Mouse (Mus musculus) forebrain, embryonic 14.5 days (tissue): ENCODE measurements around the gene Pklr. TPM values are rescaled to one million over a fixed set of nuclear protein-coding genes. Genes with fewer than 3 reads are reported as not detected.

Experiments used
- ATAC-seq: fragments of 200-750 bp; cut with Nextera tagmentation; 2 replicates; pipeline ENCODE4 v1.8.0; 2017; ENCODE audit warnings: mild to moderate bottlenecking, moderate library complexity
- DNase-seq: peaks from one replicate; pipeline ENCODE4 v3.0.0-alpha.2; 2015; ENCODE audit warnings: low spot score
- H3K27ac ChIP-seq: fragments of 300-500 bp; sonication (generic); 2 replicates; pipeline ENCODE4 v1.5.1; 2014; ENCODE audit warnings: low read depth, mild to moderate bottlenecking, control low read depth, low read length, moderate library complexity
- H3K27me3 ChIP-seq: fragments of 300-500 bp; sonication (generic); replicated peaks from 2 replicates; pipeline ENCODE4 v1.6.1; 2014; ENCODE audit warnings: low read length, control low read depth, mixed read lengths; ENCODE audit not compliant: control insufficient read depth, insufficient read depth
- H3K36me3 ChIP-seq: fragments of 300-500 bp; sonication (generic); 2 replicates; pipeline ENCODE4 v1.6.1; 2014; ENCODE audit warnings: low read length, control low read depth; ENCODE audit not compliant: control insufficient read depth, insufficient read depth
- H3K4me1 ChIP-seq: fragments of 300-500 bp; sonication (generic); 2 replicates; pipeline ENCODE4 v1.6.1; 2014; ENCODE audit warnings: antibody characterized with exemption, low read length, control low read depth; ENCODE audit not compliant: control insufficient read depth, insufficient read depth
- H3K4me2 ChIP-seq: fragments of 300-500 bp; sonication (generic); 2 replicates; pipeline ENCODE4 v1.6.1; 2014; ENCODE audit warnings: mild to moderate bottlenecking, control low read depth, low read length
- H3K4me3 ChIP-seq: fragments of 300-500 bp; sonication (generic); 2 replicates; pipeline ENCODE4 v1.5.1; 2014; ENCODE audit warnings: low read depth, low read length, control low read depth
- H3K9ac ChIP-seq: fragments of 300-500 bp; sonication (generic); 2 replicates; pipeline ENCODE4 v1.6.1; 2014; ENCODE audit warnings: mild to moderate bottlenecking, low read length, control low read depth, moderate library complexity
- H3K9me3 ChIP-seq: fragments of 300-500 bp; sonication (generic); replicated peaks from 2 replicates; pipeline ENCODE4 v1.6.1; 2016; ENCODE audit warnings: low read length, control low read depth, mixed read lengths; ENCODE audit not compliant: control insufficient read depth
- WGBS: fragments of 180-500 bp; shearing (Covaris S2); extraction: QIAGEN DNeasy Blood & Tissue Kit; methylation state at CpG from one replicate; pipeline ENCODE4 v1.1.7; 2014; 5-methylcytosine and 5-hydroxymethylcytosine counted together
- polyA plus RNA-seq: library from polyadenylated mRNA; unstranded; fragments of >200 nt; fragmentation: Nextera tagmentation; extraction: Ambion mirVana; gene quantifications from 2 replicates; pipeline ENCODE4 v1.2.1, GENCODE M21; 2014

The Pklr gene
- polyA plus RNA-seq, 1 experiment from 2014 or later: 0.06 TPM

DNA sequence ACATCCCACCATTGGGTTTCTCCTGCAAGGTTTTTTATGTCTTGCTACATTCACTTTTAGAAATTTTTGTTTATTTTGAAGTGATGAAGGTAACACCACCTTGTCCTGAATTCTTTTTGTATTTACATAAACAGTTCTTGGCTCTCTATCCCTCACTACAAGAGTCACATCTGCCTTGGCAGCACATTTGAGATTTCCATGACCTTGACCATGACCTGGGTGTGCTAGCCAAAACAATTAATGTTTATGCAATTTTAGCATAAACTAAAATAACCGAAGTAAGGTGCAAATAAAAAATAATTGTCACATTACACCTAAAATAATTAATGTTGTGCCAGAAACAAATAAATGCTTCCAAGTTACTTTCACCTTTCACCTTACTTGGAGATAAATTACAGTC lies 27.8 kb upstream of the Pklr start:
- ATAC-seq (no peak), DNase-seq (no peak)
- Histone ChIP-seq H3K4me1 (no peaks in the 10 kb centered on the region), H3K27ac (no peak overlapping the region), H3K9me3 (no peaks in the 10 kb centered on the region), H3K36me3 (no peaks in the 10 kb centered on the region), H3K4me2 (no peak overlapping the region), H3K4me3 (no peak overlapping the region), H3K27me3 (no peaks in the 10 kb centered on the region), H3K9ac (no peak overlapping the region)
- WGBS: 80% methylated on average over 1 of the region's 1 CpGs

DNA sequence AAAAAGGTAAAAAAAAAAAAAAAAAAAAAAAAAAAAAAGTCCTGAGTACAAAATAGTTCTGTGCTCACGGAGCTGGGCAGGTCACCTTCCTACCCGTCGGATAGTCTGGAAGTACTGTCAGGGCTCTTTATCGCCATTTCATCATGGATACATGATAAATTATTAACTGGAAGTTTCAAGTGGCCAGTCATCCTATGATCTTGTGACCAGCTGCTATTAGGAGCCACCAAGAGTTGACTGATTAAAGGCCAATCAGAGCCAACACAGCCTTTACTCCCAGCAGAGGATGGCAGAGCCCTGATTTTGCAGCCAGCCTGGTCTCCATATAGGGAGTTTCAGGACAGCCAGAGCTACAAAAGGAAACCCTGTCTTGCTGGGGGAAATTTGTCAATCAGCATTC lies 22.9 kb upstream of the Pklr start:
- Histone ChIP-seq H3K9me3 (no peaks in the 10 kb centered on the region), H3K4me1 (no peaks in the 10 kb centered on the region), H3K4me3 (no peak overlapping the region), H3K4me2 (no peak overlapping the region), H3K9ac (no peak overlapping the region), H3K27ac (no peak overlapping the region), H3K27me3 (no peaks in the 10 kb centered on the region), H3K36me3 (no peaks in the 10 kb centered on the region)
- ATAC-seq (no peak), DNase-seq (no peak)
- 91% methylated on average over 4 of the region's 4 CpGs for WGBS

DNA sequence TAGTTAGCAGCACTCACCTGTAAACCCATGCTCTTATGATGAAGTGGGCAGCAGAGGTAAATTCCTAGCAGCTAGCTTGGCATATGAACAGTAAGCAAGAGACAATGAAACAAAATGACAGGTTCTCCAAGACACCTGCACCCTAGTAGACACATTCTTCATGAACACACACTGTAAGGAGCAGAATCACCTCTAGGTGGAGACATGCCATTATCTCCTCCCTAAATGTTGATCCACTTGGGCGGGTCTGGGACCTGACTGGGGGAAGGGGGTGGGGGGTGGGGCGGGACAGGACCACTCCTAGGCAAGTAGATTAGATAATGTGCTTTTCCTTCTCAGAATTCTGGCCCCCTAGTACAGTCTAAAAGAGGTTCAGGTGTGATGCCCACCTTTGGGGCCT lies 20.4 kb upstream of the Pklr start:
- no peak overlapping the region for H3K27ac ChIP-seq
- WGBS: 13% methylated on average over 2 of the region's 2 CpGs
- no peak overlapping the region for H3K9ac ChIP-seq
- no peaks in the 10 kb centered on the region for H3K27me3 ChIP-seq
- ATAC-seq (no peak), DNase-seq (peak; percentile 47)
- H3K4me1 ChIP-seq: no peaks in the 10 kb centered on the region
- no peak overlapping the region for H3K4me2 ChIP-seq
- H3K9me3 ChIP-seq: no peaks in the 10 kb centered on the region
- no peaks in the 10 kb centered on the region for H3K36me3 ChIP-seq
- no peak overlapping the region for H3K4me3 ChIP-seq

DNA sequence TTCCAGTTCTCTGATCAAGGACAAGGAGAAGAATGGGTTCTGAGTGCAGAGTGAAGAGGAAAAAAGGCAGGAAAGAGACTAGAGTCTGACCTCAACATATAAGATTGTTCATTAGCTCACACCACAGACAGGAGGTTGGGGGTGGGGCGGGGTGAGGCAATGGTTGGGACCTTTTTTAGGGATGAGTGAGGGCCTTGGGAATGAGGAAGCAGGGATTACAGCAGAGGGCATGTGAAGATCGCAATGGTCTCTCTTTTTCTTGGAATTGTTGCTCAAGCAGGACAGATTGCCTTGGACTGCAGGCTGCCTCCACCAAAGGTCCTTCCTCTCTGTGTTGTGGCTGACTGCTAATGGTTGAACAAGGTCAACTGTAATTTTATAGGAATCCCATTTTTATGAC lies 12.6 kb upstream of the Pklr start:
- no peak overlapping the region for H3K9ac ChIP-seq
- WGBS: 88% methylated on average over 2 of the region's 2 CpGs
- H3K36me3 ChIP-seq: no peaks in the 10 kb centered on the region
- no peaks in the 10 kb centered on the region for H3K27me3 ChIP-seq
- no peak overlapping the region for H3K27ac ChIP-seq
- no peak for DNase-seq
- no peaks in the 10 kb centered on the region for H3K9me3 ChIP-seq
- H3K4me3 ChIP-seq: no peak overlapping the region
- no peaks in the 10 kb centered on the region for H3K4me1 ChIP-seq
- no peak overlapping the region for H3K4me2 ChIP-seq
- no peak for ATAC-seq

DNA sequence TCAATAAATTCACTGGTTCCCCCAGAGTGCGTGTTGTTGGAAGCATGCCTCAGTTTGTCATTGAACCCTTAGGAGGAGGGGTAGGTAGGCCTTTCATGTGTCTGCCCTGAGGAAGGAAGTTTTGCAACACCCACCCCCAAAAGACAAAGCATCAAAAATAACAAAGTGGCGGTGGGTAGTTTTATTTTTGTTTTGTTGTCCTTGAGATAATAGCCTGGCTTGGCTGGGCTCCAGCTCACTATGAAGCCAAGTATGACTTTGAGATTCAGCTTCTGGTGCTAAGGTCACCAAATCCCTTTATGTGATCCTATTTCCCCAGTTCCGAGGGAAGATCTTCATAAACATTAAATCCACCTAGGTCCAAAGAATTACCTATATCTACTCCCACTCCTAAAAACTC lies 11.7 kb upstream of the Pklr start:
- 82% methylated on average over 3 of the region's 3 CpGs for WGBS
- no peak overlapping the region for H3K9ac ChIP-seq
- no peak overlapping the region for H3K4me3 ChIP-seq
- H3K4me2 ChIP-seq: no peak overlapping the region
- no peak overlapping the region for H3K27ac ChIP-seq
- ATAC-seq (no peak), DNase-seq (no peak)
- no peaks in the 10 kb centered on the region for H3K4me1 ChIP-seq
- H3K27me3 ChIP-seq: no peaks in the 10 kb centered on the region
- no peaks in the 10 kb centered on the region for H3K36me3 ChIP-seq
- H3K9me3 ChIP-seq: no peaks in the 10 kb centered on the region

DNA sequence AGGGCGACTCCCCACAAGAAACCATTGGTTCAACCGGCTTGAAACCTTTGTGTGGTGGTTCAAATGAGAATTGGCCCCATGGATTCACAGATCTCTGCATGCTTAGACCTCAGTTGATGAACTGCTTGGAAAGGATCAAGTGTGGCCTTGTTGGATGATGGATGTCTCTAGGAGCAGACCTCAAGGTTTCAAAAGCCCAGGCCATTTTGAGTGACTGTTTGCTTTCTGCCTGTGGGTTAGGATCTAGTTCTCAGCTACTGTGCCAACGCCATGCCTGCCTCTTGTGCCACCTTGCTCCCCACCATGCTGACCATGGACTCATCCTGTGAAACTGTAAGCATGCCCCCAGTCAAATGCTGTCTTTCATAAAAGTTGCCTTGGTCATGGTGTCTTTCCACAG lies 10.0 kb upstream of the Pklr start:
- WGBS: 89% methylated on average over 3 of the region's 3 CpGs
- no peak for ATAC-seq

DNA sequence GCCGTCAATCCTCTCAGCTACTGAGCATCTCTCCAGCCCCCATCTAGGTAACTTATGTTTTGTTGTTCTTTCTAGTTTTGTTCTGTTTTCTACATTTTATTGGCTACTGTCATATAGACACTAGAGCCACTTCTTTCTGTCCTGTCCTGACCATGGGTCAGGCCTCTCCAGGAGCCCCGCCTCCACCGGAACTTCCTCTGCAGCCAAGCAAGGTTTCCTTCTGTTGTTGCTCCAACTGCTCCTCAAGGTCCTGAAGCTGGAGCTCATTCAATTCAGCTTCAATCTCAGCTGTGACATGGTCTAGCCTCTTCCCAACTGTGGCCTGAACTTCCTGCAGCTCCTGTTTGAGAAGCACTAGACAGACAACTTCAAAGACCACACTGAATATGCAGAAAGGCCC lies 6.0 kb upstream of the Pklr start:
- DNase-seq: no peak
- Histone ChIP-seq H3K27ac (no peak overlapping the region), H3K4me3 (no peak overlapping the region), H3K27me3 (no peaks in the 10 kb centered on the region), H3K4me2 (no peak overlapping the region), H3K4me1 (no peaks in the 10 kb centered on the region), H3K9ac (no peak overlapping the region), H3K9me3 (no peaks in the 10 kb centered on the region), H3K36me3 (no peaks in the 10 kb centered on the region)
- WGBS: 89% methylated on average over 3 of the region's 3 CpGs
- ATAC-seq: no peak

More for the DNA sequence above, 10.0 kb upstream of the Pklr start:
- Histone ChIP-seq H3K36me3 (no peaks in the 10 kb centered on the region), H3K27ac (no peak overlapping the region), H3K4me3 (no peak overlapping the region), H3K9ac (no peak overlapping the region), H3K4me2 (no peak overlapping the region), H3K9me3 (no peaks in the 10 kb centered on the region), H3K27me3 (no peaks in the 10 kb centered on the region), H3K4me1 (no peaks in the 10 kb centered on the region)
- no peak for DNase-seq

DNA sequence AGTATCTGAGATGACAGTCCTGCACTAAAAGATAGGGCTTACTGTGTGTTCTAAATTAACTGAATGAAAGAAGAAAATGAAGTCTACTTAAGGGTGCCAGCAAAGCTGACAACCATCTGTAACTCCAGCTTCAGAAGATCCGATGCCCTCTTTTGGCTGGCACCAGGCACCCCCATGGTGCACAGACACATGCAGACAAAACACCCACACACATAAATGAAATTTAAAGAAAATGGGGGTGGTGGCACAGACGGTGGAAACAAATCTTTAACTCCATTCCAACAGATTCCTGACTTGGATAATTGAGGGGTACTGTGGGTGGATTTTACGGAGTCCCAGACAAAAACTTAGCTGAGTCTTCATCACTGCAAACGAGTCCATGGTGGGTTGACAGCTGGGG lies 4.1 kb upstream of the Pklr start:
- H3K36me3 ChIP-seq: no peaks in the 10 kb centered on the region
- WGBS: 35% methylated on average over 4 of the region's 4 CpGs
- peak overlapping the region; percentile 54 for H3K4me2 ChIP-seq
- ATAC-seq (no peak), DNase-seq (no peak)
- H3K4me1 ChIP-seq: no peaks in the 10 kb centered on the region
- no peaks in the 10 kb centered on the region for H3K27me3 ChIP-seq
- no peak overlapping the region for H3K27ac ChIP-seq
- H3K9ac ChIP-seq: peak overlapping the region; percentile 54
- peak overlapping the region; percentile 24; the same call in 1 of the 2 replicates for H3K4me3 ChIP-seq
- H3K9me3 ChIP-seq: no peaks in the 10 kb centered on the region

DNA sequence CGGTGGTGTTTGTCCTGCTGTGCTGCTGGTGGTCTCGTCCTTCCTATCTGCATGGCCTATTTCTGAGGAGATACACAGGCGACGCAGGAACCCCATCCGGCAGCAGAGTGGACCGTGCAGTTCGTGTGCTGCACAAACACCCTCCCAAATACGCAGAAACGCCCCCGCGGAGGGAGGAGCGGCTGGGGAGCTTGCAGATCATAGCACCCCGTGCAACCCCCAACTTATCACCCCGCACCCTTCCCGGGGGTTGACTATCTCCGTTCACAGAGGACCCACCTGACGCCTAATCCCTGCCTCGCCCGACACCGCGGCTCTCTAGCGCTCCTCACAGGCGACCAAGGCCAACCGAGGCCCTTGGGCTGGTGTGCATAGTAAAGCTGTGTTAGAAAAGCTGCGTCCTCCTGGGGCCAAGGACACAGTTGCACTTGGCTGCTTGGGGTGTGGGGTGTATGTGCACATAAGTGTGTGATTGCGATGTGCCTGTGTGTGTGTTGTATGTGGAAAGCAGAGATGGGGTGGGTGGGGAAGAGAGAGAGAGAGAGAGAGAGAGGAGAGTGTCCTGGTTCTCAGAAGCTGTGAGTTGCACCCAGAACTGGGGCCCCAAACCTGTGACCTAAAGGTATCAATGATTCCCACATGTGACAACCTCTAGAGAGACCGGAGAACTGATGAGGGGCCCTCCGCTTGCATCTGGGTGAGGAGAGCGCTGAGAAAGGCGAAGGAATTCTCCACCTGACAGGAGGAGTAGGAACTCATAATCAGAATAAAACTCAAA lies 3.5 kb upstream of the Pklr start:
- no peaks in the 10 kb centered on the region for H3K36me3 ChIP-seq
- H3K4me3 ChIP-seq: peak overlapping the region; percentile 24
- H3K27me3 ChIP-seq: no peaks in the 10 kb centered on the region
- no peak overlapping the region for H3K27ac ChIP-seq
- H3K9me3 ChIP-seq: no peaks in the 10 kb centered on the region
- H3K9ac ChIP-seq: peak overlapping the region; percentile 54
- peak; percentile 20 for DNase-seq
- H3K4me1 ChIP-seq: no peaks in the 10 kb centered on the region
- WGBS: 14% methylated on average over 30 of the region's 30 CpGs
- peak; percentile 44; the same call in 1 of the 2 replicates for ATAC-seq
- H3K4me2 ChIP-seq: peak overlapping the region; percentile 54
